Mouse (Mus musculus) intestine, embryonic 16.5 days (tissue): ENCODE data around the gene Kcnh3. TPM values are rescaled to one million over a fixed set of nuclear protein-coding genes. Genes with fewer than 3 reads are reported as not detected.

Experiments used
- ATAC-seq: fragments of 200-750 bp; cut with Nextera tagmentation; 2 replicates; pipeline ENCODE4 v1.8.0; 2017; ENCODE audit warnings: moderate TSS enrichment, moderate library complexity
- H3K27ac ChIP-seq: fragments of 300-500 bp; sonication (generic); 2 replicates; pipeline ENCODE4 v1.5.1; 2014; ENCODE audit warnings: mild to moderate bottlenecking, low read length
- H3K27me3 ChIP-seq: fragments of 300-500 bp; sonication (generic); replicated peaks from 2 replicates; pipeline ENCODE4 v1.6.1; 2014; ENCODE audit warnings: low read length, control low read depth, mixed read lengths; ENCODE audit not compliant: control insufficient read depth, insufficient read depth
- H3K36me3 ChIP-seq: fragments of 300-500 bp; sonication (generic); 2 replicates; pipeline ENCODE4 v1.6.1; 2014; ENCODE audit warnings: low read length, control low read depth; ENCODE audit not compliant: control insufficient read depth, insufficient read depth
- H3K4me1 ChIP-seq: fragments of 300-500 bp; sonication (generic); 2 replicates; pipeline ENCODE4 v1.6.1; 2014; ENCODE audit warnings: low read length, control low read depth, mixed read lengths; ENCODE audit not compliant: control insufficient read depth, insufficient read depth
- H3K4me2 ChIP-seq: fragments of 300-500 bp; sonication (generic); 2 replicates; pipeline ENCODE4 v1.6.1; 2014; ENCODE audit warnings: low read depth, low read length, control low read depth
- H3K4me3 ChIP-seq: fragments of 300-500 bp; sonication (generic); 2 replicates; pipeline ENCODE4 v1.5.1; 2014; ENCODE audit warnings: mild to moderate bottlenecking, low read length
- H3K9ac ChIP-seq: fragments of 300-500 bp; sonication (generic); 2 replicates; pipeline ENCODE4 v1.6.1; 2014; ENCODE audit warnings: low read depth, low read length
- H3K9me3 ChIP-seq: fragments of 300-500 bp; sonication (generic); 2 replicates; pipeline ENCODE4 v1.6.1; 2016; ENCODE audit warnings: low read length, control low read depth; ENCODE audit not compliant: control insufficient read depth
- WGBS: fragments of 180-500 bp; shearing (Covaris S2); extraction: QIAGEN DNeasy Blood & Tissue Kit; methylation state at CpG from one replicate; pipeline ENCODE4 v1.1.7; 2014; 5-methylcytosine and 5-hydroxymethylcytosine counted together
- polyA plus RNA-seq: library from polyadenylated mRNA; unstranded; fragments of >200 nt; fragmentation: Nextera tagmentation; extraction: Ambion mirVana; gene quantifications from 2 replicates; pipeline ENCODE4 v1.2.1, GENCODE M21; 2015

Gene Kcnh3
- polyA plus RNA-seq, 1 experiment from 2014 or later: 0.56 TPM

- Histone ChIP-seq H3K4me3 (no peak overlapping the region), H3K9ac (no peak overlapping the region), H3K36me3 (no peaks in the 10 kb centered on the region), H3K27ac (no peak overlapping the region), H3K27me3 (0 out of 2 replicates have a peak, but pooled peaks cover 2% of the 10 kb centered on the region), H3K9me3 (no peaks in the 10 kb centered on the region), H3K4me1 (peaks cover 5% of the 10 kb centered on the region), H3K4me2 (no peak overlapping the region; the same call in 1 of the 2 replicates)
- ATAC-seq: no peak
- WGBS: 50% methylated on average over 10 of the region's 10 CpGs
Measured at GRCm38 (mm10) chr15:99262702-99263101, 38.0 kb downstream of the Kcnh3 start.

- Histone ChIP-seq H3K27me3 (0 out of 2 replicates have a peak, but pooled peaks cover 2% of the 10 kb centered on the region), H3K9ac (peak overlapping the region; percentile 49), H3K36me3 (no peaks in the 10 kb centered on the region), H3K4me3 (no peak overlapping the region), H3K9me3 (no peaks in the 10 kb centered on the region), H3K4me1 (peaks cover 2% of the 10 kb centered on the region), H3K27ac (no peak overlapping the region), H3K4me2 (no peak overlapping the region)
- WGBS: 77% methylated on average over 2 of the region's 2 CpGs
- no peak for ATAC-seq
Measured at GRCm38 (mm10) chr15:99264363-99264762, 39.7 kb downstream of the Kcnh3 start.

GRCm38 (mm10) chr15:99265679-99266078, 41.0 kb downstream of the Kcnh3 start:
- Histone ChIP-seq H3K9me3 (no peaks in the 10 kb centered on the region), H3K36me3 (no peaks in the 10 kb centered on the region), H3K4me1 (no peaks in the 10 kb centered on the region), H3K9ac (no peak overlapping the region), H3K27me3 (0 out of 2 replicates have a peak, but pooled peaks cover 2% of the 10 kb centered on the region), H3K4me3 (no peak overlapping the region), H3K4me2 (no peak overlapping the region), H3K27ac (no peak overlapping the region)
- peak; percentile 75 for ATAC-seq
- WGBS: 9% methylated on average over 4 of the region's 4 CpGs

- ATAC-seq: no peak
- Histone ChIP-seq H3K4me2 (no peak overlapping the region), H3K27ac (no peak overlapping the region), H3K9ac (no peak overlapping the region), H3K27me3 (0 out of 2 replicates have a peak, but pooled peaks cover 2% of the 10 kb centered on the region), H3K9me3 (no peaks in the 10 kb centered on the region), H3K36me3 (no peaks in the 10 kb centered on the region), H3K4me3 (no peak overlapping the region), H3K4me1 (no peaks in the 10 kb centered on the region)
- 80% methylated on average over 8 of the region's 8 CpGs for WGBS
Measured at GRCm38 (mm10) chr15:99276095-99276494, 51.4 kb downstream of the Kcnh3 start.

- ATAC-seq: no peak
- H3K9ac ChIP-seq: 0 out of 2 replicates have a peak overlapping the region, but pooled peaks have one; percentile 30
- 81% methylated on average over 7 of the region's 7 CpGs for WGBS
- H3K4me3 ChIP-seq: no peak overlapping the region
- H3K27ac ChIP-seq: no peak overlapping the region
- H3K4me1 ChIP-seq: no peaks in the 10 kb centered on the region
- no peak overlapping the region for H3K4me2 ChIP-seq
- no peaks in the 10 kb centered on the region for H3K36me3 ChIP-seq
- no peaks in the 10 kb centered on the region for H3K9me3 ChIP-seq
- 0 out of 2 replicates have a peak, but pooled peaks cover 2% of the 10 kb centered on the region for H3K27me3 ChIP-seq
Measured at GRCm38 (mm10) chr15:99278271-99278670, 53.6 kb downstream of the Kcnh3 start.

- 64% methylated on average over 10 of the region's 10 CpGs for WGBS
- H3K4me2 ChIP-seq: no peak overlapping the region
- ATAC-seq: no peak
- H3K27me3 ChIP-seq: 0 out of 2 replicates have a peak, but pooled peaks cover 2% of the 10 kb centered on the region
- peaks cover 6% of the 10 kb centered on the region; the same call in 1 of the 2 replicates for H3K4me1 ChIP-seq
- no peaks in the 10 kb centered on the region for H3K9me3 ChIP-seq
- H3K4me3 ChIP-seq: no peak overlapping the region
- H3K27ac ChIP-seq: no peak overlapping the region
- H3K36me3 ChIP-seq: no peaks in the 10 kb centered on the region
- H3K9ac ChIP-seq: no peak overlapping the region
Measured at GRCm38 (mm10) chr15:99283456-99283855, 58.8 kb downstream of the Kcnh3 start.

GRCm38 (mm10) chr15:99284527-99285188, 60.0 kb downstream of the Kcnh3 start:
- WGBS: 27% methylated on average over 14 of the region's 14 CpGs
- peak; percentile 98 for ATAC-seq
- Histone ChIP-seq H3K9me3 (no peaks in the 10 kb centered on the region), H3K4me2 (peak overlapping the region; percentile 9; the same call in 1 of the 2 replicates), H3K4me3 (no peak overlapping the region), H3K9ac (no peak overlapping the region), H3K4me1 (peaks cover 6% of the 10 kb centered on the region; the same call in 1 of the 2 replicates), H3K27ac (peak overlapping the region; percentile 54), H3K36me3 (no peaks in the 10 kb centered on the region), H3K27me3 (0 out of 2 replicates have a peak, but pooled peaks cover 2% of the 10 kb centered on the region)

GRCm38 (mm10) chr15:99285189-99285535, 60.5 kb downstream of the Kcnh3 start:
- peak overlapping the region; percentile 54 for H3K27ac ChIP-seq
- WGBS: 54% methylated on average over 8 of the region's 8 CpGs
- H3K4me2 ChIP-seq: peak overlapping the region; percentile 9; the same call in 1 of the 2 replicates
- H3K9ac ChIP-seq: no peak overlapping the region
- no peaks in the 10 kb centered on the region for H3K36me3 ChIP-seq
- no peaks in the 10 kb centered on the region for H3K9me3 ChIP-seq
- H3K4me1 ChIP-seq: peaks cover 6% of the 10 kb centered on the region; the same call in 1 of the 2 replicates
- ATAC-seq: peak; percentile 51
- H3K27me3 ChIP-seq: no peaks in the 10 kb centered on the region
- no peak overlapping the region for H3K4me3 ChIP-seq

GRCm38 (mm10) chr15:99290586-99290985, 65.9 kb downstream of the Kcnh3 start:
- Histone ChIP-seq H3K4me1 (no peaks in the 10 kb centered on the region), H3K27me3 (no peaks in the 10 kb centered on the region), H3K9ac (no peak overlapping the region), H3K4me3 (no peak overlapping the region), H3K9me3 (no peaks in the 10 kb centered on the region), H3K27ac (no peak overlapping the region), H3K4me2 (no peak overlapping the region), H3K36me3 (no peaks in the 10 kb centered on the region)
- WGBS: 83% methylated on average over 11 of the region's 11 CpGs
- ATAC-seq: no peak
